8 mouse cellular contexts compared by ENCODE assay signal in genomic region chr10:43174326-43175155, GRCm38 (mm10). TPM values are rescaled to one million over a fixed set of nuclear protein-coding genes. Genes with fewer than 3 reads are reported as not detected.
A peak's percentile ranks its signal among the peaks of the same experiment; 100 is the strongest.
DNase-seq lines count a peak whose midpoint lies in the region; ATAC-seq and TF ChIP-seq lines count a peak whose summit lies in the region.

Sobp (minus strand) TSS chr10:43174530.
9030612E09Rik (plus strand) TSS chr10:43174704.

- peak within 1 kb of the TSS; percentile 96 for H3K27ac ChIP-seq in forebrain, embryonic 16.5 days (ENCODE audit: low read length)
- no peak within 1 kb of the TSS for H3K27ac ChIP-seq in liver, postnatal 0 days (ENCODE audit: low read depth)

- TF ChIP-seq CTCF in Patski (IDR thresholded peaks at IDR 0.05): no peak
- no peak for TF ChIP-seq CTCF in liver, postnatal 0 days (IDR thresholded peaks at IDR 0.05; ENCODE audit: low read depth)

- no peak for DNase-seq in Patski (ENCODE audit: low read depth, low spot score)
- peak; percentile 75 to 85 for DNase-seq in cerebellum, adult 18-20 months
- peak; percentile 72 to 79 for DNase-seq in heart, postnatal 10 days
- peak; percentile 67 to 75 for DNase-seq in layer of hippocampus, adult 8-10 months (ENCODE audit: low spot score in 2 of 2)
- peak; percentile 22 for DNase-seq in liver, postnatal 0 days
- peak; percentile 83 for DNase-seq in right cerebral cortex, adult 18-20 months
- DNase-seq in natural killer cell, adult 2 months (ENCODE audit: low spot score in 2 of 2): no peak

- intact Hi-C loops in heart, postnatal 10 days (cut with DNase I): loop anchor here (5.0 kb wide), 2 partner anchors 198 to 278 kb away; no protein-coding TSS in a partner anchor

- H3K9ac ChIP-seq in forebrain, embryonic 16.5 days (replicated peaks; ENCODE audit: low read depth, low read length): peak within 1 kb of the TSS; percentile 98
- H3K9ac ChIP-seq in liver, postnatal 0 days (replicated peaks): peak within 1 kb of the TSS; percentile 4; the same call in 1 of the 2 replicates

- in situ Hi-C loops in Patski (cut with MboI; ENCODE audit: low pct_unique_long_range_greater_than_20kb): no loop called here

- no peaks in the 10 kb centered on the region for H3K9me3 ChIP-seq in forebrain, embryonic 16.5 days (ENCODE audit: control insufficient read depth, low read length)
- no peaks in the 10 kb centered on the region for H3K9me3 ChIP-seq in liver, postnatal 0 days (ENCODE audit: low read length)

- H3K4me1 ChIP-seq in forebrain, embryonic 16.5 days (replicated peaks; ENCODE audit: control insufficient read depth, insufficient read depth, low read length): peaks cover 28% of the 10 kb centered on the region
- peaks cover 12% of the 10 kb centered on the region for H3K4me1 ChIP-seq in liver, postnatal 0 days (ENCODE audit: insufficient read depth)

- POLR2A ChIA-PET in Patski (lab: Charles Lee): interaction anchor here (1.1 to 1.6 kb wide), 2 partner anchors 30 to 46 kb away, joined by 3 to 4 read pairs; no protein-coding TSS in a partner anchor

- H3K36me3 ChIP-seq in forebrain, embryonic 16.5 days (ENCODE audit: control insufficient read depth, insufficient read depth): no peaks in the 10 kb centered on the region
- no peaks in the 10 kb centered on the region for H3K36me3 ChIP-seq in liver, postnatal 0 days (replicated peaks; ENCODE audit: insufficient read depth, low read length)

- WGBS in forebrain, embryonic 16.5 days: under 1% methylated on average over 80 of the region's 91 CpGs
- WGBS in liver, postnatal 0 days (ENCODE audit: insufficient replicate concordance): 1% methylated on average over 54 of the region's 91 CpGs

- TF ChIP-seq EP300 in liver, postnatal 0 days (IDR thresholded peaks at IDR 0.05; ENCODE audit: low read depth): no peak

- peak; percentile 66 for ATAC-seq in Patski
- peak; percentile 88 for ATAC-seq in forebrain, embryonic 16.5 days
- no peak for ATAC-seq in liver, postnatal 0 days

- CTCF ChIA-PET in Patski (lab: Charles Lee): interaction anchor here (0.9 kb wide), 1 partner anchor 51 kb away, joined by 3 read pairs; no protein-coding TSS in a partner anchor

- peak within 1 kb of the TSS; percentile 68 for H3K4me3 ChIP-seq in forebrain, embryonic 16.5 days (replicated peaks; ENCODE audit: low read length)
- peak within 1 kb of the TSS; percentile 56 for H3K4me3 ChIP-seq in liver, postnatal 0 days (ENCODE audit: low read depth, low read length)

- peak within 1 kb of the TSS; percentile 74 for H3K4me2 ChIP-seq in forebrain, embryonic 16.5 days (ENCODE audit: low read length)
- peak within 1 kb of the TSS; percentile 86 for H3K4me2 ChIP-seq in liver, postnatal 0 days (ENCODE audit: low read depth, low read length)

- peaks cover 39% of the 10 kb centered on the region for H3K27me3 ChIP-seq in Patski
- 0 out of 2 replicates have a peak, but pooled peaks cover 3% of the 10 kb centered on the region for H3K27me3 ChIP-seq in forebrain, embryonic 16.5 days (replicated peaks; ENCODE audit: control insufficient read depth, insufficient read depth, low read length)
- peaks cover 81% of the 10 kb centered on the region for H3K27me3 ChIP-seq in liver, postnatal 0 days (ENCODE audit: insufficient read depth, low read length)

RNA-seq across cellular contexts. Expression of gene Sobp, which starts in this region (rescaled TPM):
- polyA plus RNA-seq in Patski (2021): 0.27 TPM
- 15.1 and 16.1 TPM in 2 replicates for polyA plus RNA-seq in forebrain, embryonic 16.5 days (2015; fragmentation: Nextera tagmentation; extraction: Ambion mirVana)
- 10 to 100 TPM; 12.0 to 15.4 TPM for total RNA-seq in heart, postnatal 10 days (2021)
- total RNA-seq in layer of hippocampus, adult 8-10 months (2022): 10 to 100 TPM; 70.2 to 79.5 (median 72.3) TPM
- 0.02 TPM in 2 replicates for polyA plus RNA-seq in liver, postnatal 0 days (2015; fragmentation: Nextera tagmentation; extraction: Ambion mirVana)

RNA-seq across cellular contexts. Expression of gene 9030612E09Rik, which starts in this region (rescaled TPM):
- polyA plus RNA-seq in Patski (2021): 0.04 TPM
- polyA plus RNA-seq in forebrain, embryonic 16.5 days (2015; fragmentation: Nextera tagmentation; extraction: Ambion mirVana): 2.4 and 2.5 TPM in 2 replicates
- total RNA-seq in heart, postnatal 10 days (2021): 1 to 10 TPM; 1.6 to 2.3 TPM
- total RNA-seq in layer of hippocampus, adult 8-10 months (2022): 1 to 10 TPM; 1.5 to 2.0 (median 1.7) TPM
- polyA plus RNA-seq in liver, postnatal 0 days (2015; fragmentation: Nextera tagmentation; extraction: Ambion mirVana): not detected in 2 replicates

Comparison
In these comparisons a context has a peak if more than half of its experiments do, and no peak if none do; other contexts are left out.
1. RNA of gene Sobp (total RNA-seq): 70.2 to 79.5 TPM in layer of hippocampus, adult 8-10 months; 12.0 to 15.4 TPM in heart, postnatal 10 days; every median in the first group is over 4 times any median in the second.
2. RNA of gene Sobp (polyA plus RNA-seq): 15.1 to 16.1 TPM in forebrain, embryonic 16.5 days; 0.27 TPM in Patski (single experiment) and 0.02 TPM in liver, postnatal 0 days; every median in the first group is over 10 times any median in the second.
3. Peak in ATAC-seq in Patski; RNA of the genes that start here not detected or under 1 TPM.
4. Peak in DNase-seq, H3K4me3 ChIP-seq, H3K9ac ChIP-seq and H3K4me2 ChIP-seq in liver, postnatal 0 days; RNA of the genes that start here not detected or under 1 TPM.
5. DNase-seq: peak in cerebellum, adult 18-20 months (2 of 2), heart, postnatal 10 days (2 of 2), layer of hippocampus, adult 8-10 months (2 of 2) and right cerebral cortex, adult 18-20 months (single experiment); none in Patski (single experiment) and natural killer cell, adult 2 months (0 of 2).